Mouse (Mus musculus): Measurements from ENCODE around the gene P3h1. TPM values are rescaled to one million over a fixed set of nuclear protein-coding genes. Genes with fewer than 3 reads are reported as not detected.

Gene P3h1
- polyA plus RNA-seq (2012; rRNA removed), result 8.4 and 9.3 TPM in 2 replicates

GRCm38 (mm10) chr4:119232410-119233255 lies at the start of gene P3h1, which contains the start of gene AU022252:
TSS of gene P3h1 (plus strand) at chr4:119232915.
TSS of gene AU022252 (minus strand) at chr4:119232712.

GRCm38 (mm10) chr4:119189864-119190263 lies 42.9 kb upstream of the P3h1 start, which contains the start of gene Ermap:
TSS of gene Ermap (minus strand) at chr4:119190011.

GRCm38 (mm10) chr4:119194909-119195581 lies 37.7 kb upstream of the P3h1 start, which contains the start of gene Svbp:
TSS of gene Svbp (plus strand) at chr4:119195306.

GRCm38 (mm10) chr4:119218169-119218568 lies 14.5 kb upstream of the P3h1 start, which contains the start of gene Tmem269:
TSS of gene Tmem269 (minus strand) at chr4:119218217.

GRCm38 (mm10) chr4:119255351-119255750 lies 22.6 kb downstream of the P3h1 start, which contains the start of gene Cldn19:
TSS of gene Cldn19 (plus strand) at chr4:119255414.

GRCm38 (mm10) chr4:119294415-119295133 lies 61.9 kb downstream of the P3h1 start, which contains the start of gene Ybx1:
TSS of gene Ybx1 (minus strand) at chr4:119294604.

Other genes with a start within 250 kb of the P3h1 start
- 131 and 168 TPM in 2 replicates for gene Slc2a1, start 124.2 kb upstream of the P3h1 start, polyA plus RNA-seq (2012; rRNA removed)
- 2.7 and 3.1 TPM in 2 replicates for gene Zfp691, start 58.7 kb upstream of the P3h1 start, polyA plus RNA-seq (2012; rRNA removed)
- gene Ermap, start 42.9 kb upstream of the P3h1 start, polyA plus RNA-seq (2012; rRNA removed), result 185 and 211 TPM in 2 replicates
- 50.0 and 58.2 TPM in 2 replicates for gene Svbp, start 37.6 kb upstream of the P3h1 start, polyA plus RNA-seq (2012; rRNA removed)
- not detected in 2 replicates for gene Tmem269, start 14.7 kb upstream of the P3h1 start, polyA plus RNA-seq (2012; rRNA removed)
- gene AU022252, start 203 bp upstream of the P3h1 start, polyA plus RNA-seq (2012; rRNA removed), result 2.6 and 3.3 TPM in 2 replicates
- gene Cldn19, start 22.5 kb downstream of the P3h1 start, polyA plus RNA-seq (2012; rRNA removed), result not detected in 2 replicates
- gene Ybx1, start 61.7 kb downstream of the P3h1 start, polyA plus RNA-seq (2012; rRNA removed), result 266 and 272 TPM in 2 replicates
- gene Ppih, start 87.6 kb downstream of the P3h1 start, polyA plus RNA-seq (2012; rRNA removed), result 56.8 and 62.2 TPM in 2 replicates
- gene Ccdc30, start 182.6 kb downstream of the P3h1 start, polyA plus RNA-seq (2012; rRNA removed), result 0.48 and 0.51 TPM in 2 replicates
- 6.7 and 7.5 TPM in 2 replicates for gene Ppcs, start 189.5 kb downstream of the P3h1 start, polyA plus RNA-seq (2012; rRNA removed)
- gene Zmynd12, start 189.9 kb downstream of the P3h1 start, polyA plus RNA-seq (2012; rRNA removed), result 0.07 and 0.13 TPM in 2 replicates

All from liver, embryonic 14 days (tissue).